Mouse (Mus musculus) myocyte (in vitro differentiated cells): Measurements from ENCODE around the gene Igfbpl1. TPM values are rescaled to one million over a fixed set of nuclear protein-coding genes. Genes with fewer than 3 reads are reported as not detected.

Source experiments
- H3K27me3 ChIP-seq: one replicate; pipeline ENCODE4 v1.6.1; 2011; ENCODE audit not compliant: control insufficient read depth, insufficient read depth, insufficient read length
- H3K36me3 ChIP-seq: one replicate; pipeline ENCODE4 v1.6.1; 2011; ENCODE audit not compliant: control insufficient read depth, insufficient read depth
- H3K4me2 ChIP-seq: one replicate; pipeline ENCODE4 v1.6.1; 2011; ENCODE audit warnings: low read depth, control low read depth
- H3K4me3 ChIP-seq: one replicate; pipeline ENCODE4 v1.5.1; 2011; ENCODE audit warnings: mild to moderate bottlenecking, control low read depth, moderate library complexity
- H3K79me2 ChIP-seq: one replicate; pipeline ENCODE4 v1.6.1; 2011; ENCODE audit not compliant: control insufficient read depth, insufficient read depth
- H3ac ChIP-seq: one replicate; pipeline ENCODE4 v1.6.1; 2011; ENCODE audit not compliant: control insufficient read depth, insufficient read length
- CEBPB ChIP-seq: IDR thresholded peaks from 2 replicates; pipeline ENCODE4 v1.6.1; 2011; ENCODE audit warnings: mild to moderate bottlenecking, moderate library complexity; ENCODE audit not compliant: poor library complexity, insufficient read depth, severe bottlenecking
- E2F4 ChIP-seq: IDR thresholded peaks from one replicate; pipeline ENCODE4 v1.6.1; 2011; ENCODE audit warnings: mild to moderate bottlenecking, control low read depth, moderate library complexity; ENCODE audit not compliant: insufficient read depth
- MAX ChIP-seq: IDR thresholded peaks from one replicate; pipeline ENCODE4 v1.6.1; 2011; ENCODE audit warnings: low read depth, mild to moderate bottlenecking, control low read depth
- MYOD1 ChIP-seq, 3 experiments: IDR thresholded peaks; one replicate each; pipeline ENCODE4 v1.6.1; 2011; ENCODE audit warnings: control low read depth in 2 of 3, low read depth in 2 of 3, mild to moderate bottlenecking in 2 of 3, moderate library complexity in 1 of 3; ENCODE audit not compliant: insufficient read length in 2 of 3, control insufficient read depth in 1 of 3
- MYOG ChIP-seq, 3 experiments: IDR thresholded peaks; one replicate each; pipeline ENCODE4 v1.6.1; 2011; ENCODE audit warnings: control low read depth in 2 of 3, low read depth in 2 of 3, mild to moderate bottlenecking in 2 of 3; ENCODE audit not compliant: insufficient read length in 2 of 3, control insufficient read depth in 1 of 3, insufficient read depth in 1 of 3
- POLR2A ChIP-seq: IDR thresholded peaks from one replicate; pipeline ENCODE4 v1.6.1; 2011; ENCODE audit warnings: low read depth, mild to moderate bottlenecking, control low read depth, moderate library complexity; ENCODE audit not compliant: insufficient read length
- POLR2AphosphoS2 ChIP-seq: IDR thresholded peaks from one replicate; pipeline ENCODE4 v1.6.1; 2011; ENCODE audit warnings: low read depth, control low read depth; ENCODE audit not compliant: insufficient read length
- REST ChIP-seq: IDR thresholded peaks from one replicate; pipeline ENCODE4 v1.6.1; 2011; ENCODE audit warnings: mild to moderate bottlenecking, control low read depth, moderate library complexity; ENCODE audit not compliant: insufficient read depth, insufficient read length
- SRF ChIP-seq: IDR thresholded peaks from one replicate; pipeline ENCODE4 v1.6.1; 2011; ENCODE audit warnings: low read depth; ENCODE audit not compliant: control insufficient read depth, insufficient read length
- TCF12 ChIP-seq: IDR thresholded peaks from one replicate; pipeline ENCODE4 v1.6.1; 2011; ENCODE audit warnings: mild to moderate bottlenecking, control low read depth; ENCODE audit not compliant: poor library complexity, insufficient read depth, severe bottlenecking
- TCF3 ChIP-seq: IDR thresholded peaks from one replicate; pipeline ENCODE4 v1.6.1; 2011; ENCODE audit warnings: low read depth, control low read depth; ENCODE audit not compliant: insufficient read length
- USF1 ChIP-seq: IDR thresholded peaks from one replicate; pipeline ENCODE4 v1.6.1; 2011; ENCODE audit warnings: low read depth, mild to moderate bottlenecking, control low read depth, moderate library complexity
- polyA plus RNA-seq: library from polyadenylated mRNA; unstranded; fragments of >200 nt; fragmentation: generic; extraction: Trizol; gene quantifications from one replicate; pipeline ENCODE4 v1.2.1, GENCODE M21; 2012; ENCODE audit warnings: missing spikeins

Igfbpl1 gene
- polyA plus RNA-seq, 1 experiment: not detected

DNA sequence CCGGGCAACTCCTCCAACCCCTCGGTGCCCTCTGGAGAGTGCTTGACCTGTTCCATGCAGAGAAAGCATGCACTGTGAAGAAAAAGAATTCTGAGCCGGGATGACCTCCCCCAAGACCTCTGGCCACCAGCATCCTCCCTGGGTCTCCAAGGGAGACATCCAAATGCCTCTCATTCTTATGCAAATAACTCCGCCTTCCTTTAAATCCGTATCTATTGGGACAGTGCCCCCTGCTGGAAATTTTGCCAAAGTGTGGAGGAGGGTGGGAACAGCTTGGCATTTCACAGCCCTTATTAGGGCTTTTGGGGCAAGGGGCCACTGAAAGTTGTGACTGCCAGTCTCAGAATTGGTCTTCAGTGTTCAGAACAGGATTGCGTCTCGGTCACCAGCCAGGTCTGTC, 11.2 kb downstream of the Igfbpl1 start:
- Histone ChIP-seq H3K79me2 (no peaks in the 10 kb centered on the region), H3K4me3 (no peak overlapping the region), H3K4me2 (no peak overlapping the region), H3K27me3 (peaks cover 32% of the 10 kb centered on the region), H3ac (no peak overlapping the region), H3K36me3 (no peaks in the 10 kb centered on the region)
- no peak for TF ChIP-seq CEBPB
- no peak for TF ChIP-seq USF1
- TF ChIP-seq POLR2A: no peak
- no peak for TF ChIP-seq MAX
- TF ChIP-seq TCF12: no peak
- TF ChIP-seq TCF3: no peak
- TF ChIP-seq POLR2AphosphoS2: no peak
- no peak for TF ChIP-seq MYOG (IDR thresholded peaks at IDR 0.05; ENCODE audit: control insufficient read depth in 1 of 3, insufficient read depth in 1 of 3, insufficient read length in 2 of 3, low read depth in 2 of 3)
- TF ChIP-seq E2F4: no peak
- no peak for TF ChIP-seq REST

DNA sequence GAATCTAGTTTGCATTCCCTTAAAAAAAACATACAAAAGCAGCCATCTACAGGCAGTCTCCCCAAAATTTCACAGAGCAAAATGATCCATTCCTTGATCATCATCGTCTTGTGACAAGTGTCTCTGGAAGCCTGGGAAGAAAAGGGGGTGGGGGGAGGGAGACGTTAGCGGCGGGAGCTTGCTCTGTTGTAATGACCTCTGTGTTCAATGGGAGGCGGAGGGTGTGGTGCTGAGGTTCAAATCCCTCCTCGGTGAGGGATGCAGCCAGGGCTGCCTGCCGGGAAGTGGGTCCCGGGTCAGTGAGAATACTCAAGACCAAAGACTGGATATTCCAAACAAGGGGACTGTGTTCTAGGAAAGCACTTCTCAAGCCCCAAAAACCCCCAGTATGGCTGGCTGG, 15.5 kb downstream of the Igfbpl1 start:
- H3K4me3 ChIP-seq: no peak overlapping the region
- no peak overlapping the region for H3ac ChIP-seq
- H3K79me2 ChIP-seq: no peaks in the 10 kb centered on the region
- no peak for TF ChIP-seq USF1
- TF ChIP-seq SRF: no peak
- TF ChIP-seq MAX: no peak
- no peak for TF ChIP-seq MYOG (IDR thresholded peaks at IDR 0.05; ENCODE audit: control insufficient read depth in 1 of 3, insufficient read depth in 1 of 3, insufficient read length in 2 of 3, low read depth in 2 of 3)
- no peak for TF ChIP-seq CEBPB
- TF ChIP-seq TCF12: no peak
- TF ChIP-seq POLR2A: no peak
- TF ChIP-seq E2F4: no peak
- no peaks in the 10 kb centered on the region for H3K36me3 ChIP-seq
- peaks cover 38% of the 10 kb centered on the region for H3K27me3 ChIP-seq
- no peak overlapping the region for H3K4me2 ChIP-seq

DNA sequence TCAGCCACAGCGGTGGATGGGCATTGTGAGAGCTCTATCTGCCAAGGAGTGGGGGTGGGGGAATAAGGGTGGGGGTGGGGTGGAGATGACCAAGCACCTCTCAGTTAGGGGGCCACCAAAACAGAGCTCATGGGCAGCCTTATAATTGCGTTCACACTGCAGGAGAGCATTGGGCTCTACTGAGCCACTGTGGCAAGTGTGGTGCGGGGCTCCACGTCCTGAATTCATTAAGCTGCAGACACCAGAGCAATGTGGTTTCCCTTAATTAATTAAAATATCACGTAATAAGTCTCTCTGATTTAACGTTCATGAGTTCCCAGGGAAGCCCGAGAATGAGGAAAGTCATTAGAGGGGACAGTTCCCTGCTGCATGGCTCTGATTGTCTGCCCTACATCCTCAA, 18.7 kb downstream of the Igfbpl1 start:
- Histone ChIP-seq H3K4me3 (no peak overlapping the region), H3ac (no peak overlapping the region), H3K27me3 (peaks cover 58% of the 10 kb centered on the region), H3K36me3 (no peaks in the 10 kb centered on the region), H3K4me2 (no peak overlapping the region), H3K79me2 (no peaks in the 10 kb centered on the region)
- no peak for TF ChIP-seq USF1
- TF ChIP-seq MAX: no peak
- TF ChIP-seq REST: no peak
- no peak for TF ChIP-seq MYOD1 (IDR thresholded peaks at IDR 0.05; ENCODE audit: control insufficient read depth in 1 of 3, insufficient read length in 2 of 3, low read depth in 2 of 3)
- no peak for TF ChIP-seq TCF3
- TF ChIP-seq E2F4: no peak
- no peak for TF ChIP-seq POLR2AphosphoS2
- TF ChIP-seq TCF12: no peak
- no peak for TF ChIP-seq SRF
- TF ChIP-seq CEBPB: no peak
- no peak for TF ChIP-seq MYOG (IDR thresholded peaks at IDR 0.05; ENCODE audit: control insufficient read depth in 1 of 3, insufficient read depth in 1 of 3, insufficient read length in 2 of 3, low read depth in 2 of 3)
- no peak for TF ChIP-seq POLR2A

DNA sequence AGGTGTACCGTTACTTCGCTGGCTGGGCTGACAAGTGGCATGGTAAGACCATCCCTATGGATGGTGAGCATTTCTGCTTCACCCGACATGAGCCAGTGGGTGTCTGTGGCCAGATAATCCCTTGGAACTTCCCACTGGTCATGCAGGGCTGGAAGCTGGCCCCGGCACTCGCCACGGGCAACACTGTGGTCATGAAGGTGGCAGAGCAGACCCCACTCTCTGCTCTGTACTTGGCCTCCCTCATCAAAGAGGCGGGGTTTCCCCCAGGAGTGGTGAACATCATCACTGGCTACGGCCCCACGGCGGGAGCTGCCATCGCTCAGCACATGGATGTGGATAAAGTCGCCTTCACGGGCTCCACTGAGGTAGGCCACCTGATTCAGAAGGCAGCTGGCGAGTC, 23.8 kb downstream of the Igfbpl1 start:
- H3K4me3 ChIP-seq: no peak overlapping the region
- no peak overlapping the region for H3ac ChIP-seq
- H3K27me3 ChIP-seq: peaks cover 58% of the 10 kb centered on the region
- no peak for TF ChIP-seq TCF3
- TF ChIP-seq TCF12: no peak
- no peak for TF ChIP-seq POLR2A
- no peak for TF ChIP-seq REST
- TF ChIP-seq MYOG (IDR thresholded peaks at IDR 0.05; ENCODE audit: control insufficient read depth in 1 of 3, insufficient read depth in 1 of 3, insufficient read length in 2 of 3, low read depth in 2 of 3): no peak
- no peak for TF ChIP-seq E2F4
- TF ChIP-seq MAX: no peak
- H3K79me2 ChIP-seq: no peaks in the 10 kb centered on the region
- no peak overlapping the region for H3K4me2 ChIP-seq
- H3K36me3 ChIP-seq: no peaks in the 10 kb centered on the region

DNA sequence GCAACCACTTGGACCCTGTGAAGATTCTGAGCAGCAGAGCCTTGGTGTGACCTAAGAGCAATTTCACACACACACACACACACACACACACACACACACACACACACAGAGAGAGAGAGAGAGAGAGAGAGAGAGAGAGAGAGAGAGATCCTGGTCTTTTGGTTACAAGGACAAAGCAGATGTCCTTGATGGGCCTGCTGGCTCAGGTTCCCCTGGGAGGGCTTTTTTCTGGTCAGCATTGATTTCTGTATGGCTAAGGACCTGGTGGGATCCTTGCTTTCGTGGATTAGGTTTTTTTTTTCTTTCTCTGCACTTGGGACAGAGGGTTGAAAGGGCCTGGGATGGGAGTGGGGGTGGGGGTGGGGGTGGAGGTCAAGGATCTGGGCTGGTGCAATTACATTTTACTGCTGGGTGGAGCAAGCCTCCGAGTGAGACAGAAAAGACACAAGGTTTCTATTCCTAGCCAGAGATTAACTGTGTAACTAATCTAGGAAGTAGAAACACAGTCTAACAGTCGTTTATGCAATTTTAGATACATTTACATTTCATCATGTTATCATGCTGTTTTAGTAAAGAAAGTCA, 26.7 kb downstream of the Igfbpl1 start:
- Histone ChIP-seq H3K79me2 (no peaks in the 10 kb centered on the region), H3K4me2 (no peak overlapping the region), H3K27me3 (peaks cover 49% of the 10 kb centered on the region), H3K36me3 (no peaks in the 10 kb centered on the region), H3K4me3 (no peak overlapping the region), H3ac (no peak overlapping the region)
- TF ChIP-seq SRF (no peak), CEBPB (no peak), TCF12 (no peak), E2F4 (no peak), MYOG (IDR thresholded peaks at IDR 0.05; ENCODE audit: control insufficient read depth in 1 of 3, insufficient read depth in 1 of 3, insufficient read length in 2 of 3, low read depth in 2 of 3) (no peak), MAX (no peak), USF1 (no peak), TCF3 (no peak), POLR2AphosphoS2 (no peak)
